Mouse (Mus musculus) heart, embryonic 11.5 days (tissue): Measurements from ENCODE around the gene Rprml. TPM values are rescaled to one million over a fixed set of nuclear protein-coding genes. Genes with fewer than 3 reads are reported as not detected.

Experiments
- ATAC-seq: fragments of 200-750 bp; cut with Nextera tagmentation; replicated peaks from 2 replicates; pipeline ENCODE4 v1.8.0; 2017; ENCODE audit warnings: moderate library complexity; ENCODE audit not compliant: insufficient number of reproducible peaks, low FRiP score, low TSS enrichment
- H3K27ac ChIP-seq: fragments of 300-500 bp; sonication (generic); 2 replicates; pipeline ENCODE4 v1.5.1; 2014; ENCODE audit warnings: mild to moderate bottlenecking, low read depth, low read length
- H3K27me3 ChIP-seq: fragments of 300-500 bp; sonication (generic); 2 replicates; pipeline ENCODE4 v1.6.1; 2014; ENCODE audit warnings: mild to moderate bottlenecking, low read length, mixed read lengths; ENCODE audit not compliant: control insufficient read depth, insufficient read depth
- H3K36me3 ChIP-seq: fragments of 300-500 bp; sonication (generic); 2 replicates; pipeline ENCODE4 v1.6.1; 2014; ENCODE audit warnings: mild to moderate bottlenecking, low read length, moderate library complexity, mixed read lengths; ENCODE audit not compliant: control insufficient read depth, insufficient read depth
- H3K4me1 ChIP-seq: fragments of 300-500 bp; sonication (generic); 2 replicates; pipeline ENCODE4 v1.6.1; 2014; ENCODE audit warnings: low read length; ENCODE audit not compliant: control insufficient read depth, insufficient read depth
- H3K4me2 ChIP-seq: fragments of 300-500 bp; sonication (generic); 2 replicates; pipeline ENCODE4 v1.6.1; 2014; ENCODE audit warnings: mild to moderate bottlenecking, moderate library complexity
- H3K4me3 ChIP-seq: fragments of 300-500 bp; sonication (generic); 2 replicates; pipeline ENCODE4 v1.5.1; 2014; ENCODE audit warnings: low read depth, low read length
- H3K9ac ChIP-seq: fragments of 300-500 bp; sonication (generic); 2 replicates; pipeline ENCODE4 v1.6.1; 2014; ENCODE audit warnings: mild to moderate bottlenecking, low read depth, low read length, moderate library complexity
- H3K9me3 ChIP-seq: fragments of 300-500 bp; sonication (generic); replicated peaks from 2 replicates; pipeline ENCODE4 v1.6.1; 2016; ENCODE audit warnings: low read length; ENCODE audit not compliant: control insufficient read depth
- WGBS: fragments of 180-500 bp; shearing (Covaris S2); extraction: QIAGEN DNeasy Blood & Tissue Kit; methylation state at CpG from one replicate; pipeline ENCODE4 v1.1.7; 2014; ENCODE audit not compliant: insufficient replicate concordance; 5-methylcytosine and 5-hydroxymethylcytosine counted together
- polyA plus RNA-seq: library from polyadenylated mRNA; unstranded; fragments of >200 nt; fragmentation: Nextera tagmentation; extraction: Ambion mirVana; gene quantifications from 2 replicates; pipeline ENCODE4 v1.2.1, GENCODE M21; 2014

Rprml gene
- polyA plus RNA-seq, 1 experiment from 2014 or later: 0.16 TPM

- no peaks in the 10 kb centered on the region for H3K9me3 ChIP-seq
- ATAC-seq: no peak
- H3K4me3 ChIP-seq: no peak overlapping the region
- H3K27ac ChIP-seq: no peak overlapping the region
- H3K4me2 ChIP-seq: no peak overlapping the region
- no peaks in the 10 kb centered on the region for H3K36me3 ChIP-seq
- H3K4me1 ChIP-seq: peaks cover 9% of the 10 kb centered on the region
- WGBS: 56% methylated on average over 10 of the region's 10 CpGs
- peaks cover 75% of the 10 kb centered on the region for H3K27me3 ChIP-seq
- H3K9ac ChIP-seq: no peak overlapping the region
Observed at GRCm38 (mm10) chr11:103653359-103653965, 4.1 kb downstream of the Rprml start.

GRCm38 (mm10) chr11:103656520-103656919 lies 7.2 kb downstream of the Rprml start:
- H3K27ac ChIP-seq: no peak overlapping the region
- H3K36me3 ChIP-seq: no peaks in the 10 kb centered on the region
- 4% methylated on average over 3 of the region's 3 CpGs for WGBS
- peaks cover 44% of the 10 kb centered on the region for H3K27me3 ChIP-seq
- no peak for ATAC-seq
- H3K9me3 ChIP-seq: no peaks in the 10 kb centered on the region
- no peaks in the 10 kb centered on the region for H3K4me1 ChIP-seq
- H3K9ac ChIP-seq: no peak overlapping the region
- H3K4me3 ChIP-seq: no peak overlapping the region
- no peak overlapping the region for H3K4me2 ChIP-seq

GRCm38 (mm10) chr11:103658189-103658588 lies 8.8 kb downstream of the Rprml start:
- H3K4me3 ChIP-seq: no peak overlapping the region
- H3K27me3 ChIP-seq: peaks cover 28% of the 10 kb centered on the region
- H3K4me2 ChIP-seq: no peak overlapping the region
- no peaks in the 10 kb centered on the region for H3K4me1 ChIP-seq
- no peak overlapping the region for H3K9ac ChIP-seq
- no peaks in the 10 kb centered on the region for H3K9me3 ChIP-seq
- no peak overlapping the region for H3K27ac ChIP-seq
- H3K36me3 ChIP-seq: no peaks in the 10 kb centered on the region
- 80% methylated on average over 7 of the region's 7 CpGs for WGBS
- ATAC-seq: no peak

- H3K9me3 ChIP-seq: no peaks in the 10 kb centered on the region
- H3K4me2 ChIP-seq: no peak overlapping the region
- WGBS: 58% methylated on average over 4 of the region's 4 CpGs
- H3K9ac ChIP-seq: no peak overlapping the region
- ATAC-seq: no peak
- 0 out of 2 replicates have a peak, but pooled peaks cover 2% of the 10 kb centered on the region for H3K4me1 ChIP-seq
- no peak overlapping the region for H3K4me3 ChIP-seq
- peaks cover 11% of the 10 kb centered on the region for H3K27me3 ChIP-seq
- no peaks in the 10 kb centered on the region for H3K36me3 ChIP-seq
- H3K27ac ChIP-seq: no peak overlapping the region
Observed at GRCm38 (mm10) chr11:103661863-103662262, 12.5 kb downstream of the Rprml start.

- 0 out of 2 replicates have a peak, but pooled peaks cover 2% of the 10 kb centered on the region for H3K4me1 ChIP-seq
- no peaks in the 10 kb centered on the region for H3K36me3 ChIP-seq
- WGBS: 77% methylated on average over 5 of the region's 5 CpGs
- H3K4me3 ChIP-seq: no peak overlapping the region
- H3K9me3 ChIP-seq: no peaks in the 10 kb centered on the region
- H3K9ac ChIP-seq: no peak overlapping the region
- no peak overlapping the region for H3K27ac ChIP-seq
- H3K27me3 ChIP-seq: peaks cover 14% of the 10 kb centered on the region
- no peak overlapping the region for H3K4me2 ChIP-seq
- no peak for ATAC-seq
Observed at GRCm38 (mm10) chr11:103662546-103662945, 13.2 kb downstream of the Rprml start.

GRCm38 (mm10) chr11:103663119-103663518 lies 13.7 kb downstream of the Rprml start:
- no peak for ATAC-seq
- 81% methylated on average over 8 of the region's 8 CpGs for WGBS

GRCm38 (mm10) chr11:103665695-103666094 lies 16.3 kb downstream of the Rprml start:
- H3K9ac ChIP-seq: no peak overlapping the region

More at GRCm38 (mm10) chr11:103663119-103663518, 13.7 kb downstream of the Rprml start:
- no peaks in the 10 kb centered on the region for H3K9me3 ChIP-seq
- H3K4me3 ChIP-seq: no peak overlapping the region
- no peak overlapping the region for H3K27ac ChIP-seq
- H3K9ac ChIP-seq: no peak overlapping the region
- 0 out of 2 replicates have a peak, but pooled peaks cover 2% of the 10 kb centered on the region for H3K4me1 ChIP-seq
- H3K27me3 ChIP-seq: peaks cover 14% of the 10 kb centered on the region
- no peak overlapping the region for H3K4me2 ChIP-seq
- H3K36me3 ChIP-seq: no peaks in the 10 kb centered on the region

GRCm38 (mm10) chr11:103666181-103666906 lies 17.0 kb downstream of the Rprml start:
- Histone ChIP-seq H3K4me3 (no peak overlapping the region), H3K4me1 (0 out of 2 replicates have a peak, but pooled peaks cover 2% of the 10 kb centered on the region), H3K9ac (no peak overlapping the region), H3K4me2 (no peak overlapping the region), H3K9me3 (no peaks in the 10 kb centered on the region), H3K27ac (no peak overlapping the region), H3K36me3 (no peaks in the 10 kb centered on the region), H3K27me3 (peaks cover 14% of the 10 kb centered on the region)
- WGBS: 33% methylated on average over 10 of the region's 10 CpGs
- no peak for ATAC-seq

More at GRCm38 (mm10) chr11:103665695-103666094, 16.3 kb downstream of the Rprml start:
- Histone ChIP-seq H3K4me2 (no peak overlapping the region), H3K4me3 (no peak overlapping the region), H3K4me1 (0 out of 2 replicates have a peak, but pooled peaks cover 2% of the 10 kb centered on the region), H3K27me3 (peaks cover 14% of the 10 kb centered on the region), H3K9me3 (no peaks in the 10 kb centered on the region), H3K27ac (no peak overlapping the region), H3K36me3 (no peaks in the 10 kb centered on the region)
- WGBS: 53% methylated on average over 1 of the region's 1 CpGs
- ATAC-seq: no peak
